Mouse (Mus musculus): ENCODE results near the gene Lamtor5.

GRCm38 (mm10) chr3:107246876-107247275 lies 31.8 kb upstream of the Lamtor5 start:
- TF ChIP-seq CTCF (IDR thresholded peaks at IDR 0.05; ENCODE audit: low read depth, low read length): no peak
- TF ChIP-seq POLR2A (IDR thresholded peaks at IDR 0.05; ENCODE audit: borderline replicate concordance, low read depth, low read length): no peak

Data from bone marrow macrophage, adult 2 months (primary cell).